Mouse (Mus musculus): Measurements from ENCODE around the gene Zfp36l2. TPM values are rescaled to one million over a fixed set of nuclear protein-coding genes. Genes with fewer than 3 reads are reported as not detected.
"Not testable (repeated sequence)": the region's sequence is repeated elsewhere in the genome, so short reads cannot be mapped to it uniquely, and the experiment has no call there.

The Zfp36l2 gene
- total RNA-seq, 2 experiments from 2014 or later = 22.3 to 23.4 TPM

DNA sequence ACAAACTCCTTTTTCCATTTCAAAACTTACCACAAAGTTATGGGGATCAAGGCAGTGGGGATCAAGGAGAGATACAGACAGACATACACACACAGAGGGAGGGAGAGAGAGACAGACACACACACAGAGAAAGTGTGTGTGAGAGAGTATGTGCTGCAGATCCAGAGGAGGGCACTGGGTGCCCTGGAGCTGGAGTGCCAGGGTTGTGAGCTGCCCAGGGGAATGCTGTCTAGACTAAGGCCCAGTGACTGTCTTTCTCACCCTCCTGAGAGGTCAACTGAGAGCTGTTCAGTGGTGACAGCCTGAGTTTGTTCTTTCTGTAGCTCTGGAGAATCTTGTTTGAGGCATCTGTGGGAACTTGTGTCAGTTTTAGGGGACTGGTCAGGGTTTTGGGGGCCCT lies 8.6 kb upstream of the Zfp36l2 start:
- DNase-seq (ENCODE audit: low spot score in 2 of 2) = no peak
- intact Hi-C loops (cut with DNase I) = no loop called here

DNA sequence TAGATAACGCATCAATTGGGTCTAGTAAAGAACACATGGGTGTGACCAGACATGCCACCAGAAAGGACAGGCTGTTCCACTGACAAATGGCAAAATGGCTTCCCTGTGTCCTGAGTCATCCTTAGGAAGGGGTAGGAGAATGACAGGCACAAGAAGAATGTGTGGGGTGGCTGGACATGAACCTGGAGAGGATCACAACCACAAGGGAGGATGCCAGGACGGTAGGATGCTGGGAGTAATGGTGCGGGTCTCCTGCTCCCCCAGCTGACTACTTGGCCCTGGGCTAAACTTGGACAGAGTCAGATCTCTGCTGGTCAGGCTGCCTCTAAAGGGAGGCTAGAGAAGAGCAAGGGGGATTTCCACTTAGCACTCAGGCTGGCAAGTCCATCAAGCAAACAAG lies 8.1 kb upstream of the Zfp36l2 start:
- DNase-seq (ENCODE audit: low spot score in 2 of 2) = no peak
- intact Hi-C loops (cut with DNase I) = no loop called here

DNA sequence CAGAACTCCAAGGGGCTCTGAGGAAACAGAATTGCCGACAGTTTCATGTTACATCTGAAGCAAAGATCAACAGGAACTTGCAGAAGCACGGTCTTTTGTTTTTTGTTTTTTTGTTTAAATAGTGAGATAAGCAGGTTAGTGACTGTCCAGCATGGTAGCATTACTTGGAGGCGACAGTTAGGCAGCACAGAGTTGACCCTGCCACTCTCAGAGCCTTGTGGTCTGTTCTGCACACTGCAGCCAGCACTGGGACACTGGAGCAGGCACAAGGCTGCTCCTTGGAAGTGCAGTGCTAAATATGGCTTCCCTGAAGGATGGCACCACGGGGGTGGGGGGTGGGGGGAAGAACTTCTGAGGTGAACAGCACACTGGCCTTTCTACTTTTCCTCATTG lies 7.3 kb upstream of the Zfp36l2 start:
- no peak for DNase-seq (ENCODE audit: low spot score in 2 of 2)
- intact Hi-C loops (cut with DNase I) = no loop called here

DNA sequence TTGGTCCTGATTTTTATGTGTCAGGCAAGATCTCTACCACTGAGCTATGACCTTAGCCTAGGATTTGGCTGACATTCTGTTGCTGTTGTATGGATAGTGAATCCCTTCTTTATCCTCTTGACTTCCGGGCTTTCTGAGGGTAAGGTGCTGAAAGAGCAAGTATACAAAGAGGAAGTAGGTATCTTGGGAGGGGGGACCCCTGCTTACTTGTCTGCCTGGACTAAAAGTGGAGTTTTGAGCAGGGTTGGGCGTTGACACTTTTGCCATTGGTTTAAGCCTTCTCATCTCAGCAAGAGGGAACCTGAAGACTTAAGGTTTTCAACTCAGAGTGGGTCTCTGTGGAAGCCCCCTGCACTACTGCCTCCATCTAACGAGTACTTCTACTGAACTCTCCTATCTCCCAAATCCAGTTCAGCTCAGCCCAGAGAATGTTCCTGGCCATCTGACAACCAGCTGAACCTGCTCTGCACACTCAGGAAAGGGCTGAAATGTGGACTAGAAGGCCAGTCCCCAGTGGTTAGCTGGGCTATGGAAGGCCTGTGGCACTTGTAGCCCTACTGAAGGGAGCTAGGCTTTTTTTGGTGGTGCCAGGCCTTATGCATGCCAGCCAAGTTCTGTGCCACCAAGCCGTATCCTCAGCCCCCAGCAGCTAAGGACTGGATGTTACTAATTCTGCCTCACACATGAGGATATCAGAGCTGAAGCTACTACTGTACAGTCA lies 6.7 kb upstream of the Zfp36l2 start:
- intact Hi-C loops (cut with DNase I) = loop anchor here (5.0 kb wide), 1 partner anchor 188 kb away; no protein-coding TSS in a partner anchor
- DNase-seq (ENCODE audit: low spot score in 2 of 2) = no peak

- no peak for DNase-seq (ENCODE audit: low spot score in 2 of 2)
- intact Hi-C loops (cut with DNase I) = loop anchor here (5.0 kb wide), 1 partner anchor 189 kb away; no protein-coding TSS in a partner anchor
These were observed 5.7 kb upstream of the Zfp36l2 start for GRCm38 (mm10) chr17:84193411-84193810.

DNA sequence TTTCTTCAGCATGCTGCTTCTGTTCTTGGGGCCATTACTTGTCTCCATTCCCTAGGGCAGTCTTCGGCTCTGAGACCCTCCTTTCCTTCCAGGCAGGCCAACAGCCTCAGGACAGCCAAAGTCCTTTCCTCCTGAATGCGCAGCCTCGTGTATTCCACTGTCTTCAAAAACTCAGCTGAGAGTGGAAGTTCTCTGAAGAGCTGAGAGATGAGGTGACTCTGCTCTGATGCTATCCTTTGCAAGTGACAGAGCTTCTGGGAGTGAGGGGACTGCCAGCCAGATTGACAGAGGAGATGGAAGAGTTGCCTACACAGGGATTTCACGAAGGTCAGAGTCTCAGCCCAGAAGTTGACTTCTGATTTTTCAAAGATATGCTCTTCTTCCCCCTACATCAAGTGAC lies 4.2 kb upstream of the Zfp36l2 start:
- no peak for DNase-seq (ENCODE audit: low spot score in 2 of 2)
- intact Hi-C loops (cut with DNase I) = loop anchor here (1.0 to 5.0 kb wide), 4 partner anchors 163 to 319 kb away; no protein-coding TSS in a partner anchor

GRCm38 (mm10) chr17:84190885-84191284 lies 3.1 kb upstream of the Zfp36l2 start:
- peak; percentile 80 to 83 for DNase-seq (ENCODE audit: low spot score in 2 of 2)
- intact Hi-C loops (cut with DNase I) = loop anchor here (1.0 to 5.0 kb wide), 4 partner anchors 162 to 318 kb away; no protein-coding TSS in a partner anchor

DNA sequence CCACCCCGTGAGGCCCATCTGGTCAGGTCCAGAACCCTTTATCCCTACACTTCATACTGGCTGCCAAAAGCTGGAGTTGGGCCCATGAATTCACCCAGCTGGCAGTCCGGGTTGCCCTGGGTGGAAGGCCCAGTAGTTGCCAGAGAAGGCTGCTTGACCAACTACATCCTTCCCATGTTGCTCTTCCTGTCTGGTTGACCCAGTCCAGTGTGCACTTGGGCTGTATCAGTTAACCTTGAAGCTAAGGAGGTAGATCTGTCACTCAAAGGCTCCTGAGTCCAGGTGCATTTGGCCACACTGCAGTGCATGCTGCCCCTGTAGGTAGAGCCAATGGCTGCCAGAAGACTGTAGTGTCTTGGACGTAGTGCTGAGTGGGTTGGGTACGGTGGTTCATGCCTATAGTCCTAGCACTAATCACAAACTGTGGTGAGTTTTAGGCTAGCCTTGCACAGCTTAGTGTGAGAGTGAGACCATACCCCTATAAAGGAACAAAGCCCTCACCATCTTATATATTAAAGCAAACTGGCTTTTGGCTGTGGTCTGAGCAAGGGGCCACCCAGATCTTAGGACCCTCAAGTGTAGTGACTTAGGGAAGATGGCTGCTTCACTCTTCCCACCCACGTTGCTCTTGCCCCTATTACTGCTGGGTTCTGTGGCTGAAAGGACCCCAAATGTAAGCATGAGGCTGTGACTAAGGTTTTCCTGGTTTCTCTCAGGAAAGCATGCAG lies 1.5 kb upstream of the Zfp36l2 start:
- intact Hi-C loops (cut with DNase I) = loop anchor here (2.0 to 5.0 kb wide), 3 partner anchors 76 to 216 kb away; no protein-coding TSS in a partner anchor
- DNase-seq (ENCODE audit: low spot score in 2 of 2) = no peak

GRCm38 (mm10) chr17:84188374-84188961 lies 721 bp upstream of the Zfp36l2 start:
- intact Hi-C loops (cut with DNase I) = loop anchor here (2.0 to 5.0 kb wide), 3 partner anchors 76 to 216 kb away; no protein-coding TSS in a partner anchor
- peak; percentile 71 to 80 for DNase-seq (ENCODE audit: low spot score in 2 of 2)

DNA sequence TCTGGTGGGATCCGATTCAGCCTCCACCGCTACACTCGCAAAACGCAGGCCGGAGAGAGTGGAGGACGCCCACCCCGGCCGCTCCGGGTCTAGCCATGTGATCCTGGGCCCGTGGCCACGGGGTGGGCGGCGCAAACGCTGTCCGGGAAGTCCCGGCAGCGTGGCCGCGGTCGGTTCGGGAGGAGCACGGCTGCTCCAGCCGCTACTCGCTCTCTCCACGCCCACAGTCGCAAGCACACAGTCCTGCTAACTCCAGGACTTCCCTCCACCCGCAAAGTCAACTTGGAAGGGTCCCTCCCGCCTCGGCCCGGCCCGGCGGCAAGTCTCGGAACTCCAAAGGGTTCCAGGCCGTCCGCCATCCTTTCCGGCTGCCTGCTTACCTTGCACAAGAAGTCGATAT lies 483 bp downstream of the Zfp36l2 start:
- DNase-seq (ENCODE audit: low spot score in 2 of 2) = not testable (repeated sequence)

DNA sequence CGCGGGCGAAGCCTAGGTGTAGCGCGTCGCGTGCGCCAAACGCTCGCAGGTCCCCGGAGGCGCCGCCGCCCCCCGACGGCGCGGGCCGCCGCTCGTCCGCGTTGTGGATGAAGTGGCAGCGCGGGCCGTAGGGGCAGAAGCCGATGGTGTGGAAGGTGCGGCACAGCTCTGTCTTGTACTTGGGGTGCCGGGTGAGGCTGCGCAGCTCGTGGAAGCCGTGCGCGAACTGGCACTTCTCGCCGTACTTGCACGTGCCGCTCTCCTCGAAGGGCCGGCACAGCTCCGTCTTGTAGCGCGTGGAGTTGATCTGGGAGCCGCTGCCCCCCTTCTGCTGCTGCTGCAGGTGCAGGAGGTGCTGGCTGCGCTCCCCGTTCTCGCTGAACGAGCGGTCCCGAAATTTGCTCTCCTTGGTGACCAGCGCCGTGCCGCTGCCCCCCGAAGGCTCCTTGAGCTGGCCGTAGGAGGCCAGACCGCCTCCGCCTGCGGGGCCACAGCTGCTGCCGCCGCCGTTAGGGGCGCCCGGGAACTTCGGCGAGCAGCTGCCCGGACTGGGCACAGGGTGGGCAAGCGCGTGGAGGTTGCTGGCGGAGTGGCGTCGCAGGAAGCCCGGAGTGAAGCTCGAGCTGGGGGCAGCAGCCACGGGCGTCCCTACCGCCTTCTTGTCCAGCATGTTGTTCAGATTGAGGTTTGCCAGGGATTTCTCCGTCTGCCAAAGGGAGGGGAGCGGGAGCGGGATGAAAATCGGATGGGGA lies 1.1 kb downstream of the Zfp36l2 start:
- intact Hi-C loops (cut with DNase I) = loop anchor here (5.0 kb wide), 1 partner anchor 89 kb away; no protein-coding TSS in a partner anchor
- DNase-seq (ENCODE audit: low spot score in 2 of 2) = no peak

More for the DNA sequence above, 483 bp downstream of the Zfp36l2 start:
- intact Hi-C loops (cut with DNase I) = loop anchor here (5.0 kb wide), 1 partner anchor 90 kb away; no protein-coding TSS in a partner anchor

GRCm38 (mm10) chr17:84185581-84186450 lies 1.9 kb downstream of the Zfp36l2 start:
- intact Hi-C loops (cut with DNase I) = loop anchor here (5.0 kb wide), 1 partner anchor 89 kb away; no protein-coding TSS in a partner anchor
- DNase-seq (ENCODE audit: low spot score in 2 of 2) = no peak

- no peak for DNase-seq (ENCODE audit: low spot score in 2 of 2)
- intact Hi-C loops (cut with DNase I) = loop anchor here (5.0 kb wide), 1 partner anchor 88 kb away; no protein-coding TSS in a partner anchor
These were observed 2.7 kb downstream of the Zfp36l2 start for GRCm38 (mm10) chr17:84185011-84185411.

DNA sequence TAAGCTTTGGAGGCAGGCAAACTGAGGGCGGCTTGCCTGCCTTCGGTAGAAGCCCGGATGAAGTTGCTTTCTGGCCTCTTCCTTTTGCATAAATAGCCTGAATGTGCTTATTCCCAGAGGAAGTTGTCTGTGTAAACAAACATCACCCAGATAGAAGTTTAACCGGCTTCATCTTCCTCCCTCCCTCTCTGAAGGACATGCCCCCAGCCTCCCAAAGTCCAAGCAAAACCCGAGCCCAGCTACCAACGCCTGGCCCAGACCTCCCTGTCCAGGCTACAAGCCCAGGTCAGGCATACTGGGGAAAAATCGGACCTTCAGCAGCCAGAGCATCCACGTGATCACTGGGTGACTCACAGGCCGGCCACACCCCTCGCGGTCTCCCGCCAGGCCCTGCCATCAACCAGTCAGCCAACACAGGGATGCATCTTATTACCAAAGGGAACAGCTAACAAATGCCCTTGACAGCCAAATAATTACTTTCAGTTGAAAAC lies 4.4 kb downstream of the Zfp36l2 start:
- intact Hi-C loops (cut with DNase I) = no loop called here
- DNase-seq (ENCODE audit: low spot score in 2 of 2) = peak; percentile 72 to 74

GRCm38 (mm10) chr17:84182311-84183271 lies 5.2 kb downstream of the Zfp36l2 start:
- intact Hi-C loops (cut with DNase I) = no loop called here

GRCm38 (mm10) chr17:84181502-84182310 lies 6.0 kb downstream of the Zfp36l2 start:
- intact Hi-C loops (cut with DNase I) = no loop called here
- DNase-seq (ENCODE audit: low spot score in 2 of 2) = no peak

More at GRCm38 (mm10) chr17:84182311-84183271, 5.2 kb downstream of the Zfp36l2 start:
- no peak for DNase-seq (ENCODE audit: low spot score in 2 of 2)

Measured in left cerebral cortex, postnatal 25 days (tissue).